Comparison of ENCODE assay signal across 15 mouse cellular contexts in the genomic region with DNA sequence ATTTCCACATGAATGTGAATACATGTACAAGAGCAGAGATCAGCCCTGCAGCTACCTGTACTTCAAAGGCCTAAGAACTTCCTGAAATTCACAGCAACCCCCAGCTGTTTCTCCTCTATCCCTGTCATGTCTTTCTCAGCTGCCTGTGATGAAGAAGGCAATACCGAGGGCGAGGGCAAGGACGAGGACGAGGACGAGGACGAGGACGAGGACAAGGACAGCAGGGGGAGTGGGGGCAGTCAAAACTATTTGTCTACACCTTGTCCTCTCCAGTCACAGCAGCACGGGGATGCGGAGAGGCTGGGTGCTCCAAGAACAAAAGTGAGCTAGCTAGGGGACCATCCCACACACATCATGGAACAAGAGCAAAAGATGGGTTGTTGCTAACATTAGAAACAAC.
DNase-seq lines count a peak whose midpoint lies in the region; TF ChIP-seq lines count a peak whose summit lies in the region.
"Had no signal": no experiment of that assay in that cellular context is flagged by ENCODE, and none has a peak within 500 bp of the region (broad histone marks: within the 10 kb centered on the region; RNA-seq: fewer than 3 reads in every experiment).

No protein-coding gene starts in this region.

- H3K4me1 ChIP-seq in olfactory bulb, adult 2 months (ENCODE audit: control insufficient read depth, insufficient read depth, low read length), result peaks cover 6% of the 10 kb centered on the region
- H3K4me1 ChIP-seq: embryonic facial prominence, embryonic 10.5 days had no signal

- no peak for TF ChIP-seq CTCF in olfactory bulb, adult 2 months (IDR thresholded peaks at IDR 0.05; ENCODE audit: insufficient read depth, low read depth, low read length)

- WGBS in olfactory bulb, adult 2 months, result 67% methylated on average over 9 of the region's 9 CpGs

- intact Hi-C loops in gastrocnemius, postnatal 36 days (cut with DNase I), result no loop called here

- H3K4me3 ChIP-seq in olfactory bulb, adult 2 months (ENCODE audit: insufficient read depth, low read depth, low read length), result no peak overlapping the region
- H3K4me3 ChIP-seq: embryonic facial prominence, embryonic 10.5 days; embryonic facial prominence, embryonic 12.5 days; forebrain, embryonic 13.5 days; forebrain, embryonic 15.5 days had no signal

- H3K27ac ChIP-seq in olfactory bulb, adult 2 months (ENCODE audit: insufficient read depth, low read depth, low read length), result 0 out of 2 replicates have a peak overlapping the region, but pooled peaks have one; percentile 17
- H3K27ac ChIP-seq: embryonic facial prominence, embryonic 10.5 days; embryonic facial prominence, embryonic 12.5 days; forebrain, embryonic 13.5 days; forebrain, embryonic 15.5 days had no signal

- TF ChIP-seq POLR2A in olfactory bulb, adult 2 months (IDR thresholded peaks at IDR 0.05; ENCODE audit: insufficient read depth, low read depth, low read length), result no peak

- peak; percentile 63 for DNase-seq in adrenal gland, adult 2 months
- no peak for DNase-seq in adrenal gland, postnatal 25 days
- DNase-seq in adrenal gland, postnatal 14 days, result peak; percentile 32
- DNase-seq in gastrocnemius, postnatal 36 days, result no peak
- DNase-seq: cerebellum, adult 11-12 months; cerebellum, adult 2 months; cerebellum, adult 9-10 months; cerebellum, postnatal 10 days; cerebellum, postnatal 25 days; forebrain, postnatal 0 days had no signal

Comparison
In these comparisons a context has a peak if more than half of its experiments do, and no peak if none do; other contexts are left out.
1. DNase-seq: peak in adrenal gland, adult 2 months (single experiment) and adrenal gland, postnatal 14 days (single experiment); none in adrenal gland, postnatal 25 days (single experiment) and gastrocnemius, postnatal 36 days (0 of 2).